Mouse (Mus musculus) cerebellum, postnatal 25 days (tissue): ENCODE measurements around the gene Vmn2r101.

ENCODE experiments used
- DNase-seq, 2 experiments: peaks; one replicate each; pipeline ENCODE4 v3.0.0; 2021; ENCODE audit warnings: mixed read lengths in 2 of 2

Vmn2r101 gene

GRCm38 (mm10) chr17:19576927-19577326 lies at the start of gene Vmn2r101:
Gene Vmn2r101 (plus strand): TSS chr17:19577227.
- no peak for DNase-seq

DNA sequence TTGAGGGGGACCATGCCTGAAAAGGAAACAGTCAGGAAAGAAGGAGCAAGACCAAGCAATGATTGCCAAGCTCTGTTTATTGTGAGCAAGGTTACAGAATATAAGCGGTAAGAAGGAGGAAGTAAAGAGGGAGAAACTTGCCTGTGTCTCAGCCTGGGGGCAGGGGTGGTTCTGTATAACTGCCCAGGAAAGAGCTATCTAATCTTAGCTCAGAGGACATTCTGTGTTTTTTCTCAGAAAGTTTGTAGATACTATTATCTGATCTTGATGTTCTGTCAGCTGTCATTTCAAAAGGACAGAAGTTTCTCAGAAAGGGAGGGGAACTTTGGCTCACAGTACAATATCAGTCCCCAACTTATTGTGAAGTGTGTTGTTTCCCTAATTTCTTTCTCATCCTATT lies 52.3 kb downstream of the Vmn2r101 start:
- DNase-seq, result no peak

DNA sequence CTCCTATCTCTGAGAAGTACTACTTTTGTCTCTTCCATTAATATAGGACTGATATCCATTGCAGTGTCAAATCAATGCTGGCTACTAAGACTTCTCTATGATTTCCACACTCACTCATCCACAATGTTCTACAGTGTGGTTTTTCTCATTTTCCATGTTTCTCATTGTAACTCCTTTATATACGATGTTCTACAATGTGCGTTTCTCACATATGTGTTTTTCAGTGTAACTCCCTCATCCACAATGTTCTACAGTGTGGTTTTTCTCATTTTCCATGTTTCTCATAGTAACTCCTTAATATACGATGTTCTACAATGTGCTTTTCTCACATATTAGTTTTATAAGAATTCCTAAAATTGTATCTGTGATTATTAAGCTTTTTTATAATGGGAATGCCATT lies 81.4 kb downstream of the Vmn2r101 start:
- no peak for DNase-seq

GRCm38 (mm10) chr17:19660028-19660427 lies 83.0 kb downstream of the Vmn2r101 start, which contains the start of gene Vmn2r102:
Gene Vmn2r102 (plus strand): TSS chr17:19660328.
- DNase-seq, result no peak
